Mouse (Mus musculus): ENCODE data around the gene Col6a6. TPM values are rescaled to one million over a fixed set of nuclear protein-coding genes. Genes with fewer than 3 reads are reported as not detected.

Col6a6 gene
- 0.23 and 1.2 TPM in 2 replicates for polyA plus RNA-seq (2014; fragmentation: Nextera tagmentation; extraction: Ambion mirVana)

DNA sequence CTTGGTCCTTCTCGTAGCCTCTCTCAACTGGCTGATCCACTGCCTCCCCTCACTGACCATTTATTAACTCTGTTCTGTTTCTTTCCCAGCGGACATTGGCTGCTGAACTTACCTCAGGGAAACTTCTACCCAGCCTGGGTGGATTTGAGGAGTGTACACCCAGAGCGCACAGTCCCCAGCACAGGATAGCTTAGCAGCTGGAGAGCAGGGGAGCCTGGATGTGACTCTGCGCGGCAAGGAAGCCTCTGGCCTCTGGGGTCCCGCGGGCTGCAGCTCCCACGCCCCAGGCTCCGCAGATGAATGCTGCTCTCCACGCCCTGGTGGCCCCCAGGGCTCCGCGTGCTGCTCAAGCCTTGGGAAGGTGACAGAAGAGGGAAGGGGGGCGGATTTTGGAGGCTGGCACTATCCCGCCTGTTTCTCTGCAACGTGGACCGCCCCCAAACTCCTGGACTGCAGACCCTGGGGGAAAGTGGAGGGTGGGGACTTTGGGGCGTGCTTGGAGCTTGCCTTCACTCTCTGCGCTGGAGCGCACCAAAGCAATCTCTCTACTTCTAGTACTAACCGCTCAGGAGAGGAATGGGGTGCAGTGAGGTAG is at the start of gene Col6a6:
Gene Col6a6, minus strand, starts transcription at position 370 of the 595 bp plus-strand sequence.
- peak within 1 kb of the TSS; percentile 34; the same call in 1 of the 2 replicates for H3K4me2 ChIP-seq (ENCODE audit: low read length)
- peaks cover 10% of the 10 kb centered on the region for H3K27me3 ChIP-seq (replicated peaks; ENCODE audit: control insufficient read depth, insufficient read depth, low read length)
- no peaks in the 10 kb centered on the region for H3K4me1 ChIP-seq (replicated peaks; ENCODE audit: control insufficient read depth, insufficient read depth, low read length)
- H3K27ac ChIP-seq (ENCODE audit: low read depth): no peak within 1 kb of the TSS
- H3K9me3 ChIP-seq (ENCODE audit: control insufficient read depth, low read length): no peaks in the 10 kb centered on the region
- no peaks in the 10 kb centered on the region for H3K36me3 ChIP-seq (ENCODE audit: control insufficient read depth, insufficient read depth, low read length)
- 14% methylated on average over 20 of the region's 20 CpGs for WGBS
- DNase-seq (ENCODE audit: low spot score) (no peak), ATAC-seq (replicated peaks; ENCODE audit: low FRiP score, low TSS enrichment, low read depth) (no peak)
- no peak within 1 kb of the TSS for H3K9ac ChIP-seq (ENCODE audit: low read length)
- no peak within 1 kb of the TSS for H3K4me3 ChIP-seq (ENCODE audit: low read depth, low read length)

DNA sequence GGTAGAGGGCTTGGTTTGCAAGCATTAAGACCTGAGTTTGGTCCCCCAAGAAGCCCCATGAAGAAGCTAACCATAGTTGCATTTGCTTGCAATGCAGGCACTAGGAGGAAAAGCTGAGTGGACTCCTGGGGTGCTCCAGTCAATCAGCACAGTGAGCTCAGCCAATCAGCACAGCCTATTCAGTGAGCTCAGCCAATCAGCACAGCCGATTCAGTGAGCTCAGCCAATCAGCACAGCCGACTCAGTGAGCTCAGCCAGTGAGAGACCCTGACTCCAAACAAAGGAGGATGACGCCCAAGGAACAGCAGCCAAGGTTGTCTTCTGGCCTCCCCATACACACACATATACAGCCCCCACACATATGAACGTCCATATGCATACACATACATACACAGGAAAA is 48.2 kb upstream of the Col6a6 start:
- no peaks in the 10 kb centered on the region for H3K36me3 ChIP-seq (ENCODE audit: control insufficient read depth, insufficient read depth, low read length)
- DNase-seq (ENCODE audit: low spot score) (no peak), ATAC-seq (replicated peaks; ENCODE audit: low FRiP score, low TSS enrichment, low read depth) (no peak)
- no peaks in the 10 kb centered on the region for H3K9me3 ChIP-seq (ENCODE audit: control insufficient read depth, low read length)
- WGBS: 94% methylated on average over 4 of the region's 4 CpGs
- H3K27me3 ChIP-seq (replicated peaks; ENCODE audit: control insufficient read depth, insufficient read depth, low read length): no peaks in the 10 kb centered on the region
- no peak overlapping the region for H3K9ac ChIP-seq (ENCODE audit: low read length)
- H3K4me1 ChIP-seq (replicated peaks; ENCODE audit: control insufficient read depth, insufficient read depth, low read length): no peaks in the 10 kb centered on the region
- H3K4me2 ChIP-seq (ENCODE audit: low read length): no peak overlapping the region
- no peak overlapping the region for H3K4me3 ChIP-seq (ENCODE audit: low read depth, low read length)
- no peak overlapping the region for H3K27ac ChIP-seq (ENCODE audit: low read depth)

DNA sequence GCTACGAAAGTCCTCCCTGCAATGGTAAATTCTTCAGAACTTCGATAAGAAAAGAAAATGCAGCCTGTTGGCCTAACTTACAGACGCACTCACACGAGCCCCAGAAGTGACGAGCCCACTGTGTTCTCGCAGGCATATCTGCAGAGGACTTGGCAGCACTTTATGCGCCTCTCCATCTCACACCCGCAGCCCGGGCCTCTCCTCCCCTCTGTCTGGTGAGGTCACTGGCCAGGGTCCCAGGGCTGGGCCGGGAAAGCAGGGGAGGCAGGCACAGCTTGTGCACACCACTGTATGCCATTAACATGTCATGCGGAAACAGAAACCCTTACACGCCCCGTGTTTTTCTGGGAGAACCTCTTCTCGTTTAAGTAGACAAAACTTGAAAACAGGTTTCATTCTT is 43.7 kb upstream of the Col6a6 start:
- WGBS: 67% methylated on average over 14 of the region's 14 CpGs
- no peak overlapping the region for H3K4me3 ChIP-seq (ENCODE audit: low read depth, low read length)
- no peaks in the 10 kb centered on the region for H3K27me3 ChIP-seq (replicated peaks; ENCODE audit: control insufficient read depth, insufficient read depth, low read length)
- H3K36me3 ChIP-seq (ENCODE audit: control insufficient read depth, insufficient read depth, low read length): no peaks in the 10 kb centered on the region
- no peaks in the 10 kb centered on the region for H3K4me1 ChIP-seq (replicated peaks; ENCODE audit: control insufficient read depth, insufficient read depth, low read length)
- DNase-seq (ENCODE audit: low spot score) (no peak), ATAC-seq (replicated peaks; ENCODE audit: low FRiP score, low TSS enrichment, low read depth) (no peak)
- H3K4me2 ChIP-seq (ENCODE audit: low read length): no peak overlapping the region
- H3K9ac ChIP-seq (ENCODE audit: low read length): no peak overlapping the region
- no peaks in the 10 kb centered on the region for H3K9me3 ChIP-seq (ENCODE audit: control insufficient read depth, low read length)
- H3K27ac ChIP-seq (ENCODE audit: low read depth): no peak overlapping the region

DNA sequence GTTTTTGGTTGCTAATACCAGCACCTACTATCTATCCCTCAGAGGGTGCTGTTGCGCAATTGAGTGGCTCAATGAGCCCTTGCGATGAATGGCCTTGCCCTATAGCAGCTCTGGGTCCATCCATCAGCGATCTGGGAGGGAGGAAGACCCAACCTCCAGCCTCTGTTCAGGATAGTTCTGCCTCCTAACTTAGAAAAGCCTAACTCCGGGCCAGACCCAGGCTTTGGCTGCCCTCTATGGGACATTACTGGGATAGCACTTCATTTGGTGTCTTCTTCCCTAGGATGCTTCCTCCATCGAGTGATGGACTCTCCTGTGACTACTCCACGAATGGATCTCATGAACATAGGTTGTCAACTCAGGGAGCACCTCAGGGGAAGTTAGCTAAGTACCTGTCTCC is 29.8 kb upstream of the Col6a6 start:
- H3K36me3 ChIP-seq (ENCODE audit: control insufficient read depth, insufficient read depth, low read length): no peaks in the 10 kb centered on the region
- H3K9ac ChIP-seq (ENCODE audit: low read length): no peak overlapping the region
- H3K4me1 ChIP-seq (replicated peaks; ENCODE audit: control insufficient read depth, insufficient read depth, low read length): no peaks in the 10 kb centered on the region
- DNase-seq (ENCODE audit: low spot score) (peak; percentile 84), ATAC-seq (replicated peaks; ENCODE audit: low FRiP score, low TSS enrichment, low read depth) (no peak)
- no peak overlapping the region for H3K4me3 ChIP-seq (ENCODE audit: low read depth, low read length)
- H3K27ac ChIP-seq (ENCODE audit: low read depth): no peak overlapping the region
- WGBS: 9% methylated on average over 6 of the region's 6 CpGs
- H3K27me3 ChIP-seq (replicated peaks; ENCODE audit: control insufficient read depth, insufficient read depth, low read length): no peaks in the 10 kb centered on the region
- no peaks in the 10 kb centered on the region for H3K9me3 ChIP-seq (ENCODE audit: control insufficient read depth, low read length)
- no peak overlapping the region for H3K4me2 ChIP-seq (ENCODE audit: low read length)

DNA sequence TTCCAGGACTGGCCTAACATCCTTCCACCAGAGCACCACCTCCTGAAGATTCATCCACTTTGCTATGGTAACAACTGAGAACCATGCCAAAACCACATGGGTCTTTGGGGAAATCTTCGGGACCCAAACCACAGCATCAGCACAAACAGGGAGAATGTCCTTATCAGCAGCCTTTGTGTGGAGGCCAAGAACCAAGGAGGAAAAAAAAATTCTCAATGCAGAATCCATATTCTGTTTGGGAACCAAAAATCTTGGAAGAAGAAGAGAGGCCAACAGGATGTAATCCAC is 24.8 kb upstream of the Col6a6 start:
- Histone ChIP-seq H3K4me1 (replicated peaks; ENCODE audit: control insufficient read depth, insufficient read depth, low read length) (no peaks in the 10 kb centered on the region), H3K9me3 (ENCODE audit: control insufficient read depth, low read length) (no peaks in the 10 kb centered on the region), H3K36me3 (ENCODE audit: control insufficient read depth, insufficient read depth, low read length) (no peaks in the 10 kb centered on the region), H3K9ac (ENCODE audit: low read length) (no peak overlapping the region), H3K4me2 (ENCODE audit: low read length) (no peak overlapping the region), H3K27ac (ENCODE audit: low read depth) (no peak overlapping the region), H3K27me3 (replicated peaks; ENCODE audit: control insufficient read depth, insufficient read depth, low read length) (no peaks in the 10 kb centered on the region), H3K4me3 (ENCODE audit: low read depth, low read length) (no peak overlapping the region)
- 70% methylated on average over 1 of the region's 1 CpGs for WGBS
- ATAC-seq (replicated peaks; ENCODE audit: low FRiP score, low TSS enrichment, low read depth): no peak
- no peak for DNase-seq (ENCODE audit: low spot score)

DNA sequence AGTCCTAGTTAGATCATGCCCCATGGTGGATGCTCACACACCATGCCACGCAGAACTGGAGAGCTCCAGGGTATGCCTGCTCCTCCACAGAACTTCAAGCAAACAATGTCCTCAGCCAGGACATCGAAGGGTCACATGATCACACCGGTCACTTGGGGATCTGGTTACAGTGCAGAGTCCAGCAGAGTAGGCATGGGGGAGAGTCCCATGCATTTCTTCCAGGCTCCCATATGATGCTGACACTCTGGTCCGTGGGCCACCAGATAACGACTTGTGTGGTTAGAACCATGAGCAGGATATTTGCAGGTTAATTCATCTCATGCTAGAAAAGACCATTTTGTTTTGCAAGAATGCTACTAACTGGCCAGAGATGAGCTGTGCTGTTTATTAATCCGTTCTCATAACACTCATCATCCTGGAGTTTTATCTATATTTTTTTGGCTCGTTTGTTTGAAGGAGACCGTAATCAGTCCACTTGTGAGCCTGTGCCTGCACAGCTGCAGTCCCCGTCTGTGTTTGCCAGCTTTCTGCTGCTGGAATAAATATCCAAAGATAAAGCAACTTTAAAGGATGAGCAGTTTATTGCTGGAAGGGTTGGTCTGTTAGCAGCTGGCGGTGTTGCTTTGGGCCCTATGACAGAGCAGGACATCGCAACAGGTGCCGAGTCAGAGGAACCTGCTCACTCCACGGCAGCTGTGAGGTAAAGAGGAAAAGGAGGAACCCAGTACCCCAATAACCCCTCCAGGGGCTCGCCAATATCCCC is 24.2 kb upstream of the Col6a6 start:
- ATAC-seq (replicated peaks; ENCODE audit: low FRiP score, low TSS enrichment, low read depth): no peak
- Histone ChIP-seq H3K9ac (ENCODE audit: low read length) (no peak overlapping the region), H3K36me3 (ENCODE audit: control insufficient read depth, insufficient read depth, low read length) (no peaks in the 10 kb centered on the region), H3K4me1 (replicated peaks; ENCODE audit: control insufficient read depth, insufficient read depth, low read length) (no peaks in the 10 kb centered on the region), H3K27ac (ENCODE audit: low read depth) (no peak overlapping the region), H3K4me3 (ENCODE audit: low read depth, low read length) (no peak overlapping the region), H3K9me3 (ENCODE audit: control insufficient read depth, low read length) (no peaks in the 10 kb centered on the region), H3K4me2 (ENCODE audit: low read length) (no peak overlapping the region), H3K27me3 (replicated peaks; ENCODE audit: control insufficient read depth, insufficient read depth, low read length) (no peaks in the 10 kb centered on the region)
- 57% methylated on average over 14 of the region's 14 CpGs for WGBS
- no peak for DNase-seq (ENCODE audit: low spot score)

DNA sequence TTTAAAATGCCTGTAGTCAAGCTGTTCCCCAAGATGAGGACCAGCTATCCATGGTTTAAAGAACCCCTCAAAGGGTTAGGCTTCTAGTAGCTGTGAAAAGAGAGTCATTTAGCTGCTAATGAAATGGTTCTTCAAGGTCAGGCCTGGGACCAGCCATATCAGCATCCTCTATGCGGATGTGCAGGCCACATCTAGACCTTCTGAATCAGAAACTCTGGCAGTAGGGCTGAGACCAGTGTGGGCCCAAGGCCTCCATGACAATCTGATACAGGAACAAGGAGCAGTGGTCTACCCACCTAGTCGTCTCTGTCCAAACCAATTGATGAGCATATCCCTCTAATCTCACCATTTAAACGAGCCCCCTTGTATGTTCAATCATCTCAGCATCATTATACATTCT is 23.1 kb upstream of the Col6a6 start:
- WGBS: 82% methylated on average over 3 of the region's 3 CpGs
- H3K36me3 ChIP-seq (ENCODE audit: control insufficient read depth, insufficient read depth, low read length): no peaks in the 10 kb centered on the region
- DNase-seq (ENCODE audit: low spot score) (no peak), ATAC-seq (replicated peaks; ENCODE audit: low FRiP score, low TSS enrichment, low read depth) (no peak)
- H3K9me3 ChIP-seq (ENCODE audit: control insufficient read depth, low read length): no peaks in the 10 kb centered on the region
- no peak overlapping the region for H3K27ac ChIP-seq (ENCODE audit: low read depth)
- no peak overlapping the region for H3K4me3 ChIP-seq (ENCODE audit: low read depth, low read length)
- H3K9ac ChIP-seq (ENCODE audit: low read length): no peak overlapping the region
- no peak overlapping the region for H3K4me2 ChIP-seq (ENCODE audit: low read length)
- no peaks in the 10 kb centered on the region for H3K27me3 ChIP-seq (replicated peaks; ENCODE audit: control insufficient read depth, insufficient read depth, low read length)
- H3K4me1 ChIP-seq (replicated peaks; ENCODE audit: control insufficient read depth, insufficient read depth, low read length): no peaks in the 10 kb centered on the region

DNA sequence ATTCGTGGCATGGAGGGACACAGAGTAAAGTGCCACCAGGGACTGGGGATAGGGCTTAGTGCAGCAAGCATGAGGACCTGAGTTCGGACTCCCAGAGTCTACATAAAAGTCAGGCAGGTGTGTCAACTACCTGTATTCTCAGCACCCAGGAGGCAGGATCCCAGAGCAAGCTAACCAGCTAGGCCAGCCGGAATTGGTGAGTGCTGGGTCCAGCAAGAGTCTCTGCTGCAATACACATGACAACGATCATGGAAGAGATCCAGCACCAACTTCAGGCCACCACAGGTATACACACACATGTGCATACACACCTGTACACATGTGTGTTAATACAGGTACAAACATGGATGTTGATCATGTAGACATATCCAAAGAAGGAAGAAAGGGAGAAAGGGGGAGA is 20.4 kb upstream of the Col6a6 start:
- H3K9ac ChIP-seq (ENCODE audit: low read length): no peak overlapping the region
- H3K36me3 ChIP-seq (ENCODE audit: control insufficient read depth, insufficient read depth, low read length): no peaks in the 10 kb centered on the region
- DNase-seq (ENCODE audit: low spot score): no peak
- H3K27ac ChIP-seq (ENCODE audit: low read depth): no peak overlapping the region
- ATAC-seq (replicated peaks; ENCODE audit: low FRiP score, low TSS enrichment, low read depth): no peak
- no peak overlapping the region for H3K4me3 ChIP-seq (ENCODE audit: low read depth, low read length)
- no peak overlapping the region for H3K4me2 ChIP-seq (ENCODE audit: low read length)
- WGBS: 81% methylated on average over 4 of the region's 4 CpGs
- H3K9me3 ChIP-seq (ENCODE audit: control insufficient read depth, low read length): no peaks in the 10 kb centered on the region
- no peaks in the 10 kb centered on the region for H3K4me1 ChIP-seq (replicated peaks; ENCODE audit: control insufficient read depth, insufficient read depth, low read length)
- H3K27me3 ChIP-seq (replicated peaks; ENCODE audit: control insufficient read depth, insufficient read depth, low read length): no peaks in the 10 kb centered on the region

DNA sequence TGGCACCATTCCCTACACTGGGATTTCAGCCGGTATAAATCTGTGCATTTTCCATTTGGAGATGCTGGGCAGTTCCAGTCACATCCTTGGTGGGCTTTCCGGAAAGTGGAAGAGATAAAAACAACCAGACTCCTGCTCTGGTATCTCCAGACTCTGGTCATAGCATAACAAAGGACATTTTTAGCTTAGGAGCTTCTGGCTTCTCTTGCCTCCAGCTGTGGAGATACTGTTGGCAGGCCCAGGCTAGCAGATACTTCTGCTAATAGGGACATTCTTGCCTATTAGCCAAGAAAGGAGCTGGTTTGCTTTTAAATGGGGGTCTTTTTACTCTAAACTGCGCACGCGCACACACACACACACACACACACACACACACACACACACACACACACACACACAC is 19.3 kb upstream of the Col6a6 start:
- ATAC-seq (replicated peaks; ENCODE audit: low FRiP score, low TSS enrichment, low read depth): no peak
- no peak overlapping the region for H3K4me3 ChIP-seq (ENCODE audit: low read depth, low read length)
- 85% methylated on average over 5 of the region's 5 CpGs for WGBS
- no peak overlapping the region for H3K27ac ChIP-seq (ENCODE audit: low read depth)
- DNase-seq (ENCODE audit: low spot score): no peak
- no peaks in the 10 kb centered on the region for H3K27me3 ChIP-seq (replicated peaks; ENCODE audit: control insufficient read depth, insufficient read depth, low read length)
- H3K4me1 ChIP-seq (replicated peaks; ENCODE audit: control insufficient read depth, insufficient read depth, low read length): no peaks in the 10 kb centered on the region
- no peak overlapping the region for H3K4me2 ChIP-seq (ENCODE audit: low read length)
- no peaks in the 10 kb centered on the region for H3K9me3 ChIP-seq (ENCODE audit: control insufficient read depth, low read length)
- no peak overlapping the region for H3K9ac ChIP-seq (ENCODE audit: low read length)
- no peaks in the 10 kb centered on the region for H3K36me3 ChIP-seq (ENCODE audit: control insufficient read depth, insufficient read depth, low read length)
